Mouse (Mus musculus): Measurements from ENCODE around the gene Dll3. TPM values are rescaled to one million over a fixed set of nuclear protein-coding genes. Genes with fewer than 3 reads are reported as not detected.
A peak's percentile ranks its signal among the peaks of the same experiment; 100 is the strongest.

Gene Dll3
- polyA plus RNA-seq, 1 experiment from 2014 or later, result 0.26 TPM

- Histone ChIP-seq H3K4me1 (replicated peaks) (peaks cover 14% of the 10 kb centered on the region), H3K4me3 (no peak overlapping the region), H3K27me3 (replicated peaks) (peaks cover 30% of the 10 kb centered on the region), H3K9ac (no peak overlapping the region), H3K4me2 (no peak overlapping the region), H3K9me3 (replicated peaks) (no peaks in the 10 kb centered on the region), H3K27ac (ENCODE audit: poor library complexity, severe bottlenecking) (no peak overlapping the region), H3K36me3 (peaks cover 58% of the 10 kb centered on the region)
- 89% methylated on average over 10 of the region's 10 CpGs for WGBS
- no peak for ATAC-seq (ENCODE audit: insufficient number of reproducible peaks, low FRiP score)
Measured at GRCm38 (mm10) chr7:28305641-28306040, 3.6 kb upstream of the Dll3 start.

- Histone ChIP-seq H3K9ac (no peak overlapping the region), H3K4me2 (peak overlapping the region; percentile 26; the same call in 1 of the 2 replicates), H3K9me3 (replicated peaks) (no peaks in the 10 kb centered on the region), H3K27ac (ENCODE audit: poor library complexity, severe bottlenecking) (no peak overlapping the region), H3K36me3 (no peaks in the 10 kb centered on the region), H3K4me1 (replicated peaks) (peaks cover 19% of the 10 kb centered on the region; the same call in 1 of the 2 replicates), H3K27me3 (replicated peaks) (peaks cover 94% of the 10 kb centered on the region), H3K4me3 (no peak overlapping the region)
- ATAC-seq (ENCODE audit: insufficient number of reproducible peaks, low FRiP score), result no peak
- 30% methylated on average over 43 of the region's 43 CpGs for WGBS
Measured at GRCm38 (mm10) chr7:28298837-28299625, 3.0 kb downstream of the Dll3 start.

- Histone ChIP-seq H3K27ac (ENCODE audit: poor library complexity, severe bottlenecking) (no peak overlapping the region), H3K36me3 (no peaks in the 10 kb centered on the region), H3K4me3 (peak overlapping the region; percentile 59), H3K4me2 (peak overlapping the region; percentile 79), H3K4me1 (replicated peaks) (peaks cover 20% of the 10 kb centered on the region), H3K9me3 (replicated peaks) (no peaks in the 10 kb centered on the region), H3K27me3 (replicated peaks) (peaks cover 98% of the 10 kb centered on the region), H3K9ac (peak overlapping the region; percentile 68)
- 19% methylated on average over 63 of the region's 63 CpGs for WGBS
- ATAC-seq (ENCODE audit: insufficient number of reproducible peaks, low FRiP score), result no peak
Measured at GRCm38 (mm10) chr7:28294481-28294880, 7.6 kb downstream of the Dll3 start.

- H3K4me3 ChIP-seq, result peak within 1 kb of the TSS; percentile 35
- H3K27ac ChIP-seq (ENCODE audit: poor library complexity, severe bottlenecking), result no peak within 1 kb of the TSS
- WGBS, result under 1% methylated on average over 52 of the region's 52 CpGs
- H3K36me3 ChIP-seq, result no peaks in the 10 kb centered on the region
- no peak for ATAC-seq (ENCODE audit: insufficient number of reproducible peaks, low FRiP score)
- H3K4me2 ChIP-seq, result peak within 1 kb of the TSS; percentile 65
- H3K9me3 ChIP-seq (replicated peaks), result 0 out of 2 replicates have a peak, but pooled peaks cover 5% of the 10 kb centered on the region
- H3K9ac ChIP-seq, result peak within 1 kb of the TSS; percentile 10
- H3K4me1 ChIP-seq (replicated peaks), result peaks cover 17% of the 10 kb centered on the region
- H3K27me3 ChIP-seq (replicated peaks), result peaks cover 91% of the 10 kb centered on the region
Measured at GRCm38 (mm10) chr7:28290638-28291590, 11.1 kb downstream of the Dll3 start, which contains the start of gene Selenov. Gene Selenov, minus strand, starts transcription at chr7:28291186.

GRCm38 (mm10) chr7:28290165-28290564 lies 11.9 kb downstream of the Dll3 start:
- Histone ChIP-seq H3K36me3 (no peaks in the 10 kb centered on the region), H3K9me3 (replicated peaks) (0 out of 2 replicates have a peak, but pooled peaks cover 5% of the 10 kb centered on the region), H3K4me3 (peak overlapping the region; percentile 35), H3K4me2 (peak overlapping the region; percentile 65), H3K27me3 (replicated peaks) (peaks cover 83% of the 10 kb centered on the region), H3K4me1 (replicated peaks) (peaks cover 17% of the 10 kb centered on the region), H3K9ac (peak overlapping the region; percentile 10; the same call in 1 of the 2 replicates), H3K27ac (ENCODE audit: poor library complexity, severe bottlenecking) (no peak overlapping the region)
- no peak for ATAC-seq (ENCODE audit: insufficient number of reproducible peaks, low FRiP score)
- WGBS, result under 1% methylated on average over 18 of the region's 18 CpGs

GRCm38 (mm10) chr7:28280630-28281029 lies 21.4 kb downstream of the Dll3 start:
- no peak for ATAC-seq (ENCODE audit: insufficient number of reproducible peaks, low FRiP score)
- Histone ChIP-seq H3K4me2 (no peak overlapping the region), H3K9ac (no peak overlapping the region), H3K36me3 (no peaks in the 10 kb centered on the region), H3K4me3 (no peak overlapping the region), H3K4me1 (replicated peaks) (peaks cover 7% of the 10 kb centered on the region; the same call in 1 of the 2 replicates), H3K9me3 (replicated peaks) (no peaks in the 10 kb centered on the region), H3K27me3 (replicated peaks) (no peaks in the 10 kb centered on the region), H3K27ac (ENCODE audit: poor library complexity, severe bottlenecking) (no peak overlapping the region)
- WGBS, result 76% methylated on average over 7 of the region's 7 CpGs

- 84% methylated on average over 7 of the region's 7 CpGs for WGBS
- no peaks in the 10 kb centered on the region for H3K27me3 ChIP-seq (replicated peaks)
- no peak for ATAC-seq (ENCODE audit: insufficient number of reproducible peaks, low FRiP score)
Measured at GRCm38 (mm10) chr7:28278279-28278652, 23.8 kb downstream of the Dll3 start.

GRCm38 (mm10) chr7:28277615-28278278 lies 24.3 kb downstream of the Dll3 start, which contains the start of gene Eid2b:
Gene Eid2b, plus strand, starts transcription at chr7:28277739.
- H3K9me3 ChIP-seq (replicated peaks), result no peaks in the 10 kb centered on the region
- H3K36me3 ChIP-seq, result no peaks in the 10 kb centered on the region
- peak within 1 kb of the TSS; percentile 73 for H3K4me3 ChIP-seq
- peak within 1 kb of the TSS; percentile 74 for H3K4me2 ChIP-seq
- 2% methylated on average over 68 of the region's 68 CpGs for WGBS
- peaks cover 7% of the 10 kb centered on the region; the same call in 1 of the 2 replicates for H3K4me1 ChIP-seq (replicated peaks)
- peak within 1 kb of the TSS; percentile 94 for H3K9ac ChIP-seq
- no peak within 1 kb of the TSS for H3K27ac ChIP-seq (ENCODE audit: poor library complexity, severe bottlenecking)
- peak; percentile 76 for ATAC-seq (ENCODE audit: insufficient number of reproducible peaks, low FRiP score)
- H3K27me3 ChIP-seq (replicated peaks), result no peaks in the 10 kb centered on the region

More at GRCm38 (mm10) chr7:28278279-28278652, 23.8 kb downstream of the Dll3 start:
- Histone ChIP-seq H3K9ac (peak overlapping the region; percentile 94), H3K4me1 (replicated peaks) (peaks cover 7% of the 10 kb centered on the region; the same call in 1 of the 2 replicates), H3K4me2 (peak overlapping the region; percentile 74), H3K9me3 (replicated peaks) (no peaks in the 10 kb centered on the region), H3K27ac (ENCODE audit: poor library complexity, severe bottlenecking) (no peak overlapping the region), H3K36me3 (no peaks in the 10 kb centered on the region), H3K4me3 (peak overlapping the region; percentile 73)

- H3K4me1 ChIP-seq (replicated peaks), result peaks cover 7% of the 10 kb centered on the region; the same call in 1 of the 2 replicates
- no peaks in the 10 kb centered on the region for H3K27me3 ChIP-seq (replicated peaks)
- 58% methylated on average over 8 of the region's 8 CpGs for WGBS
- no peak overlapping the region for H3K9ac ChIP-seq
- H3K27ac ChIP-seq (ENCODE audit: poor library complexity, severe bottlenecking), result no peak overlapping the region
- no peak for ATAC-seq (ENCODE audit: insufficient number of reproducible peaks, low FRiP score)
- no peak overlapping the region for H3K4me3 ChIP-seq
- no peaks in the 10 kb centered on the region for H3K9me3 ChIP-seq (replicated peaks)
- peaks cover 5% of the 10 kb centered on the region; the same call in 1 of the 2 replicates for H3K36me3 ChIP-seq
- no peak overlapping the region for H3K4me2 ChIP-seq
Measured at GRCm38 (mm10) chr7:28277237-28277614, 24.8 kb downstream of the Dll3 start.

- Histone ChIP-seq H3K36me3 (peaks cover 23% of the 10 kb centered on the region), H3K27me3 (replicated peaks) (no peaks in the 10 kb centered on the region), H3K4me3 (no peak overlapping the region), H3K4me1 (replicated peaks) (peaks cover 5% of the 10 kb centered on the region), H3K27ac (ENCODE audit: poor library complexity, severe bottlenecking) (no peak overlapping the region), H3K9me3 (replicated peaks) (no peaks in the 10 kb centered on the region; the same call in 1 of the 2 replicates), H3K9ac (no peak overlapping the region), H3K4me2 (no peak overlapping the region)
- ATAC-seq (ENCODE audit: insufficient number of reproducible peaks, low FRiP score), result no peak
- WGBS, result 67% methylated on average over 3 of the region's 3 CpGs
Measured at GRCm38 (mm10) chr7:28271761-28272160, 30.3 kb downstream of the Dll3 start.
